Mouse (Mus musculus) embryonic facial prominence, embryonic 15.5 days (tissue): ENCODE data around the gene Dusp1. TPM values are rescaled to one million over a fixed set of nuclear protein-coding genes. Genes with fewer than 3 reads are reported as not detected.
A peak's percentile ranks its signal among the peaks of the same experiment; 100 is the strongest.

Experiments
- ATAC-seq: fragments of 200-750 bp; cut with Nextera tagmentation; 2 replicates; pipeline ENCODE4 v1.8.0; 2017; ENCODE audit warnings: low read depth, moderate TSS enrichment; ENCODE audit not compliant: insufficient number of reproducible peaks, low FRiP score, low TSS enrichment
- H3K27ac ChIP-seq: fragments of 300-500 bp; sonication (generic); replicated peaks from 2 replicates; pipeline ENCODE4 v1.5.1; 2015; ENCODE audit warnings: mild to moderate bottlenecking, inconsistent platforms
- H3K27me3 ChIP-seq: fragments of 300-500 bp; sonication (generic); 2 replicates; pipeline ENCODE4 v1.6.1; 2015; ENCODE audit warnings: inconsistent platforms
- H3K36me3 ChIP-seq: fragments of 300-500 bp; sonication (generic); 2 replicates; pipeline ENCODE4 v1.6.1; 2015; ENCODE audit warnings: mild to moderate bottlenecking, inconsistent platforms
- H3K4me1 ChIP-seq: fragments of 300-500 bp; sonication (generic); 2 replicates; pipeline ENCODE4 v1.6.1; 2015; ENCODE audit warnings: inconsistent platforms
- H3K4me2 ChIP-seq: fragments of 300-500 bp; sonication (generic); replicated peaks from 2 replicates; pipeline ENCODE4 v1.6.1; 2015; ENCODE audit warnings: mild to moderate bottlenecking, inconsistent platforms
- H3K4me3 ChIP-seq: fragments of 300-500 bp; sonication (generic); replicated peaks from 2 replicates; pipeline ENCODE4 v1.5.1; 2015; ENCODE audit warnings: mild to moderate bottlenecking, inconsistent platforms
- H3K9ac ChIP-seq: fragments of 300-500 bp; sonication (generic); 2 replicates; pipeline ENCODE4 v1.6.1; 2015; ENCODE audit warnings: inconsistent platforms
- H3K9me3 ChIP-seq: fragments of 300-500 bp; sonication (generic); replicated peaks from 2 replicates; pipeline ENCODE4 v1.6.1; 2016; ENCODE audit warnings: inconsistent platforms
- WGBS: fragments of 180-500 bp; shearing (Covaris S2); methylation state at CpG from one replicate; pipeline ENCODE4 v1.1.7; 2015; 5-methylcytosine and 5-hydroxymethylcytosine counted together
- polyA plus RNA-seq: library from polyadenylated mRNA; unstranded; fragments of >200 nt; fragmentation: Nextera tagmentation; extraction: Ambion mirVana; gene quantifications from 2 replicates; pipeline ENCODE4 v1.2.1, GENCODE M21; 2015

Dusp1 gene
- 28.4 and 33.3 TPM in 2 replicates for polyA plus RNA-seq

GRCm38 (mm10) chr17:26561651-26562181, at the start of gene Dusp1:
Gene Dusp1, minus strand, starts transcription at chr17:26562128.
- Histone ChIP-seq H3K4me2 (peak within 1 kb of the TSS; percentile 70), H3K36me3 (peaks cover 23% of the 10 kb centered on the region; the same call in 1 of the 2 replicates), H3K4me3 (peak within 1 kb of the TSS; percentile 73), H3K9me3 (no peaks in the 10 kb centered on the region), H3K9ac (peak within 1 kb of the TSS; percentile 57), H3K4me1 (peaks cover 30% of the 10 kb centered on the region), H3K27ac (peak within 1 kb of the TSS; percentile 74), H3K27me3 (no peaks in the 10 kb centered on the region)
- WGBS = under 1% methylated on average over 25 of the region's 25 CpGs
- peak; percentile 68 for ATAC-seq

GRCm38 (mm10) chr17:26611328-26611727, 49.4 kb upstream of the Dusp1 start:
- peaks cover 16% of the 10 kb centered on the region; the same call in 1 of the 2 replicates for H3K36me3 ChIP-seq
- H3K4me1 ChIP-seq = peaks cover 34% of the 10 kb centered on the region
- ATAC-seq = no peak
- no peaks in the 10 kb centered on the region for H3K27me3 ChIP-seq
- H3K9me3 ChIP-seq = no peaks in the 10 kb centered on the region
- WGBS = 65% methylated on average over 7 of the region's 7 CpGs
- H3K4me2 ChIP-seq = no peak overlapping the region
- no peak overlapping the region for H3K4me3 ChIP-seq
- no peak overlapping the region for H3K9ac ChIP-seq
- peak overlapping the region; percentile 65 for H3K27ac ChIP-seq

GRCm38 (mm10) chr17:26609820-26610219, 47.9 kb upstream of the Dusp1 start:
- no peak overlapping the region for H3K4me3 ChIP-seq
- no peaks in the 10 kb centered on the region for H3K9me3 ChIP-seq
- ATAC-seq = no peak
- no peak overlapping the region for H3K27ac ChIP-seq
- no peak overlapping the region for H3K9ac ChIP-seq
- peaks cover 31% of the 10 kb centered on the region for H3K4me1 ChIP-seq
- peaks cover 12% of the 10 kb centered on the region; the same call in 1 of the 2 replicates for H3K36me3 ChIP-seq
- 80% methylated on average over 8 of the region's 8 CpGs for WGBS
- H3K27me3 ChIP-seq = no peaks in the 10 kb centered on the region
- no peak overlapping the region for H3K4me2 ChIP-seq

GRCm38 (mm10) chr17:26608877-26609276, 46.9 kb upstream of the Dusp1 start:
- Histone ChIP-seq H3K27ac (no peak overlapping the region), H3K9ac (no peak overlapping the region), H3K4me2 (no peak overlapping the region), H3K4me1 (peaks cover 21% of the 10 kb centered on the region), H3K4me3 (no peak overlapping the region), H3K27me3 (no peaks in the 10 kb centered on the region), H3K9me3 (no peaks in the 10 kb centered on the region), H3K36me3 (peaks cover 12% of the 10 kb centered on the region; the same call in 1 of the 2 replicates)
- ATAC-seq = no peak
- WGBS = 89% methylated on average over 8 of the region's 8 CpGs

GRCm38 (mm10) chr17:26608348-26608747, 46.4 kb upstream of the Dusp1 start:
- peaks cover 20% of the 10 kb centered on the region for H3K4me1 ChIP-seq
- no peaks in the 10 kb centered on the region for H3K27me3 ChIP-seq
- no peak overlapping the region for H3K27ac ChIP-seq
- no peak overlapping the region for H3K4me2 ChIP-seq
- H3K4me3 ChIP-seq = no peak overlapping the region
- 74% methylated on average over 3 of the region's 3 CpGs for WGBS
- H3K9me3 ChIP-seq = no peaks in the 10 kb centered on the region
- H3K36me3 ChIP-seq = peaks cover 12% of the 10 kb centered on the region; the same call in 1 of the 2 replicates
- no peak for ATAC-seq
- H3K9ac ChIP-seq = no peak overlapping the region

GRCm38 (mm10) chr17:26606516-26606915, 44.6 kb upstream of the Dusp1 start:
- Histone ChIP-seq H3K4me2 (no peak overlapping the region), H3K27me3 (no peaks in the 10 kb centered on the region), H3K9me3 (no peaks in the 10 kb centered on the region), H3K9ac (no peak overlapping the region), H3K27ac (no peak overlapping the region), H3K4me1 (peaks cover 30% of the 10 kb centered on the region), H3K36me3 (peaks cover 12% of the 10 kb centered on the region; the same call in 1 of the 2 replicates), H3K4me3 (no peak overlapping the region)
- no peak for ATAC-seq
- 83% methylated on average over 2 of the region's 2 CpGs for WGBS

GRCm38 (mm10) chr17:26605636-26606035, 43.7 kb upstream of the Dusp1 start:
- peaks cover 28% of the 10 kb centered on the region for H3K4me1 ChIP-seq
- H3K9ac ChIP-seq = no peak overlapping the region
- no peak for ATAC-seq
- H3K27ac ChIP-seq = no peak overlapping the region
- H3K27me3 ChIP-seq = no peaks in the 10 kb centered on the region
- no peaks in the 10 kb centered on the region for H3K9me3 ChIP-seq
- peaks cover 10% of the 10 kb centered on the region; the same call in 1 of the 2 replicates for H3K36me3 ChIP-seq
- 76% methylated on average over 4 of the region's 4 CpGs for WGBS
- H3K4me3 ChIP-seq = no peak overlapping the region
- no peak overlapping the region for H3K4me2 ChIP-seq

GRCm38 (mm10) chr17:26603311-26603710, 41.4 kb upstream of the Dusp1 start:
- H3K4me1 ChIP-seq = peaks cover 35% of the 10 kb centered on the region
- no peaks in the 10 kb centered on the region; the same call in 1 of the 2 replicates for H3K36me3 ChIP-seq
- WGBS = 88% methylated on average over 8 of the region's 8 CpGs
- H3K9me3 ChIP-seq = no peaks in the 10 kb centered on the region
- H3K9ac ChIP-seq = no peak overlapping the region
- H3K4me2 ChIP-seq = no peak overlapping the region
- peak overlapping the region; percentile 71 for H3K27ac ChIP-seq
- H3K27me3 ChIP-seq = no peaks in the 10 kb centered on the region
- H3K4me3 ChIP-seq = no peak overlapping the region
- no peak for ATAC-seq

- no peak overlapping the region for H3K4me2 ChIP-seq
- WGBS = 48% methylated on average over 12 of the region's 12 CpGs
- peak overlapping the region; percentile 71 for H3K27ac ChIP-seq
- H3K27me3 ChIP-seq = no peaks in the 10 kb centered on the region
- H3K4me1 ChIP-seq = peaks cover 35% of the 10 kb centered on the region
- no peak overlapping the region for H3K9ac ChIP-seq
- no peak overlapping the region for H3K4me3 ChIP-seq
- H3K36me3 ChIP-seq = no peaks in the 10 kb centered on the region; the same call in 1 of the 2 replicates
- H3K9me3 ChIP-seq = no peaks in the 10 kb centered on the region
- ATAC-seq = no peak
Measured at GRCm38 (mm10) chr17:26602371-26602885, 40.5 kb upstream of the Dusp1 start.

GRCm38 (mm10) chr17:26601926-26602325, 40.0 kb upstream of the Dusp1 start:
- H3K9me3 ChIP-seq = no peaks in the 10 kb centered on the region
- no peak for ATAC-seq
- H3K4me1 ChIP-seq = peaks cover 38% of the 10 kb centered on the region
- H3K4me2 ChIP-seq = no peak overlapping the region
- 48% methylated on average over 6 of the region's 6 CpGs for WGBS
- no peak overlapping the region for H3K4me3 ChIP-seq
- H3K36me3 ChIP-seq = no peaks in the 10 kb centered on the region; the same call in 1 of the 2 replicates
- H3K9ac ChIP-seq = no peak overlapping the region
- H3K27me3 ChIP-seq = no peaks in the 10 kb centered on the region
- H3K27ac ChIP-seq = peak overlapping the region; percentile 71

GRCm38 (mm10) chr17:26601514-26601913, 39.6 kb upstream of the Dusp1 start:
- 68% methylated on average over 6 of the region's 6 CpGs for WGBS
- H3K27ac ChIP-seq = peak overlapping the region; percentile 71; the same call in 1 of the 2 replicates
- no peaks in the 10 kb centered on the region for H3K9me3 ChIP-seq
- H3K4me3 ChIP-seq = no peak overlapping the region
- no peaks in the 10 kb centered on the region for H3K27me3 ChIP-seq
- no peak overlapping the region for H3K9ac ChIP-seq
- H3K4me1 ChIP-seq = peaks cover 42% of the 10 kb centered on the region
- H3K36me3 ChIP-seq = no peaks in the 10 kb centered on the region; the same call in 1 of the 2 replicates
- ATAC-seq = no peak
- H3K4me2 ChIP-seq = no peak overlapping the region
